ENCODE assay signal across 15 mouse cellular contexts in the genomic region with DNA sequence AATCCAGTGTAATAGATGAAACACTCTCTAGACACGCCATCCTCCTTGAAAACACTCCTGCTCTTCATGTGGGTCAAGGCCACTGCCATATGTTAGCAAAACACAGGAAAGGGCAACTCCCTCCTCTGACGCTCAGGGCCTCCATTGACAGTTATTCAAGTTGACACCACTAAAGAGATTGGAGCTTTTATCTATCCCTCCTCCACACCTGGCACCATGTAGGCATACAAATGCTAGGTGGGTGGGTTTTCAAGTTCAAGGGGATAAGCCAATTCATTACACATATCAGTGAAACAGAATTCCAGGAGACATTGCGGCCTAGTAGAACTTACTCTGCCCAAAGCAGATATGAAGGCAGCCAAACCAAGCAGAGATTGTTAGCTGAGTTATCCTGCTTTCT.
"Had no signal": no experiment of that assay in that cellular context is flagged by ENCODE, and none has a peak within 500 bp of the region (broad histone marks: within the 10 kb centered on the region; RNA-seq: fewer than 3 reads in every experiment).

No protein-coding gene starts in this region.

- H3K27ac ChIP-seq: left cerebral cortex, adult 2 months; limb, embryonic 15.5 days; liver, embryonic 12.5 days; midbrain, embryonic 12.5 days; neural tube, embryonic 13.5 days had no signal

- H3K27me3 ChIP-seq: limb, embryonic 15.5 days; liver, embryonic 12.5 days; midbrain, embryonic 12.5 days; neural tube, embryonic 13.5 days had no signal

- H3K4me1 ChIP-seq: limb, embryonic 15.5 days; liver, embryonic 12.5 days; midbrain, embryonic 12.5 days; neural tube, embryonic 13.5 days had no signal

- DNase-seq: kidney, postnatal 4 days; lung, embryonic 14.5 days; lung, postnatal 14 days; right cerebral cortex, postnatal 4 days; spleen, adult 18-20 months; thymus, adult 18-20 months; thymus, postnatal 14 days had no signal

- H3K9me3 ChIP-seq: limb, embryonic 15.5 days; liver, embryonic 12.5 days; midbrain, embryonic 12.5 days; neural tube, embryonic 13.5 days had no signal

- H3K4me3 ChIP-seq: left cerebral cortex, adult 2 months; limb, embryonic 15.5 days; liver, embryonic 12.5 days; midbrain, embryonic 12.5 days; neural tube, embryonic 13.5 days had no signal

- H3K9ac ChIP-seq: limb, embryonic 15.5 days; liver, embryonic 12.5 days; lung, embryonic 14.5 days; midbrain, embryonic 12.5 days; neural tube, embryonic 13.5 days had no signal

- H3K4me2 ChIP-seq: limb, embryonic 15.5 days; liver, embryonic 12.5 days; lung, embryonic 14.5 days; midbrain, embryonic 12.5 days; neural tube, embryonic 13.5 days had no signal

- ATAC-seq: inflammation-experienced regulatory T-cells, adult 6 months; intestine, postnatal 0 days; liver, embryonic 12.5 days; midbrain, embryonic 16.5 days had no signal

- H3K36me3 ChIP-seq: limb, embryonic 15.5 days; liver, embryonic 12.5 days; midbrain, embryonic 12.5 days; neural tube, embryonic 13.5 days had no signal
